Mouse (Mus musculus): ENCODE results near the gene Scimp. TPM values are rescaled to one million over a fixed set of nuclear protein-coding genes. Genes with fewer than 3 reads are reported as not detected.

Scimp gene
- polyA plus RNA-seq, 1 experiment: not detected

DNA sequence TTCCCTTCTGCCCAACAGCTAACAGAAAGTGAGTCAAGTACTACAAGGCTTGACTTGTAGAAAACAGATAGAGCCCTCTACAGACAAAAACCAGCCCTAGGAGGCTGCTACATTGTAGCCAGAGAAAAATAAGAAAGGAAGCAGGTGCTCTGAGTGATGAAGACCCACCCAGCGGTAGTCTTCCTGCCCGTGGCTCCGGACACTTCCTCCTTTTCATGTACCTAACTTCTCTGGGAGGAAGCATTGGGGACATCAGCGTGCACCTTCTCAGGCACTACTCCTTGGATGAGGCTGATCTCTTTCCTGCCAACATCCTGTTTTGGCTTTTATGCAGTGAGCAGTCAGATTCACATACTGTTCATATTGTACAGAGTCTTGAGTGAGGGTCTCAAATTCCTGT lies 5.7 kb downstream of the Scimp start:
- H3K79me3 ChIP-seq (ENCODE audit: low read depth): no peaks in the 10 kb centered on the region
- TF ChIP-seq MYOG (IDR thresholded peaks at IDR 0.05; ENCODE audit: control insufficient read depth, extremely low read depth, insufficient read length) (no peak), MYOD1 (IDR thresholded peaks at IDR 0.05; ENCODE audit: control insufficient read depth, insufficient read length, low read depth) (no peak), USF1 (IDR thresholded peaks at IDR 0.05; ENCODE audit: low read depth) (no peak), CTCF (IDR thresholded peaks at IDR 0.05; ENCODE audit: control insufficient read depth, insufficient read depth, insufficient read length) (no peak), CEBPB (IDR thresholded peaks at IDR 0.05; ENCODE audit: low read depth) (no peak), MAX (IDR thresholded peaks at IDR 0.05) (no peak), FOSL1 (IDR thresholded peaks at IDR 0.05; ENCODE audit: insufficient read depth, low read length, poor library complexity, severe bottlenecking) (no peak)
- no peaks in the 10 kb centered on the region for H3K79me2 ChIP-seq (ENCODE audit: control insufficient read depth, insufficient read depth)
- H3K27me3 ChIP-seq (ENCODE audit: control insufficient read depth, insufficient read depth, insufficient read length): no peaks in the 10 kb centered on the region
- H3K4me3 ChIP-seq (ENCODE audit: insufficient read depth, poor library complexity, severe bottlenecking): no peak overlapping the region
- no peak overlapping the region for H3ac ChIP-seq (ENCODE audit: control insufficient read depth, insufficient read length, low read depth)
- H3K36me3 ChIP-seq (ENCODE audit: control insufficient read depth, insufficient read depth): no peaks in the 10 kb centered on the region

DNA sequence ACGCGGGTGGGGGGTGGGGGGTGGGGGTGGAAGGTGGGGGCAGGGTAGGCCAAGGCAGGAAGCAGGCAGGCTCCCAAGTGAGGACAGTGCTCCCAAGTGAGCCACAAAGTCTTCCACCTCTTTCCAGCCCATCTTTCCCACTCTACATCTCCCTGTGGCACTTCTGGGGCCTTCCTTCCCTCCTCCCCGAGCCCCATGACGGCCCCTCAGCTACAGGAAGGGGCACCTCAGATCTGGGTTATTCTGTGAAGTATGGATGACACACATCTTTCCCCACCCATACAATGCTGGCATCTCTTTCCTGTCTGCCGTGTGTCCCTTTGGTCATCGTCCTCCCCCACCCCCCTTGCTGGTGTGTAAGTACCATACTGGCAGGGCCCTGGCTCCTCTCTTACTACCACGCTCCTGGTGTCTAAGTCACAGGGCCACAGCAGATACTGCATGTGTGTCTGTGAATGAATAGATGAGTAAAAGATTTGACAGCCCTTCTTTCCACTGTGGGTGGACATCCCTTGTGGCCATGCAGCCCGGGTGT lies 6.7 kb downstream of the Scimp start:
- Histone ChIP-seq H3K79me2 (ENCODE audit: control insufficient read depth, insufficient read depth) (no peaks in the 10 kb centered on the region), H3ac (ENCODE audit: control insufficient read depth, insufficient read length, low read depth) (no peak overlapping the region), H3K4me3 (ENCODE audit: insufficient read depth, poor library complexity, severe bottlenecking) (no peak overlapping the region), H3K36me3 (ENCODE audit: control insufficient read depth, insufficient read depth) (no peaks in the 10 kb centered on the region), H3K27me3 (ENCODE audit: control insufficient read depth, insufficient read depth, insufficient read length) (no peaks in the 10 kb centered on the region), H3K79me3 (ENCODE audit: low read depth) (no peaks in the 10 kb centered on the region)
- TF ChIP-seq FOSL1 (IDR thresholded peaks at IDR 0.05; ENCODE audit: insufficient read depth, low read length, poor library complexity, severe bottlenecking) (no peak), USF1 (IDR thresholded peaks at IDR 0.05; ENCODE audit: low read depth) (no peak), CEBPB (IDR thresholded peaks at IDR 0.05; ENCODE audit: low read depth) (no peak), MAX (IDR thresholded peaks at IDR 0.05) (no peak), CTCF (IDR thresholded peaks at IDR 0.05; ENCODE audit: control insufficient read depth, insufficient read depth, insufficient read length) (no peak), MYOD1 (IDR thresholded peaks at IDR 0.05; ENCODE audit: control insufficient read depth, insufficient read length, low read depth) (no peak), MYOG (IDR thresholded peaks at IDR 0.05; ENCODE audit: control insufficient read depth, extremely low read depth, insufficient read length) (no peak)

DNA sequence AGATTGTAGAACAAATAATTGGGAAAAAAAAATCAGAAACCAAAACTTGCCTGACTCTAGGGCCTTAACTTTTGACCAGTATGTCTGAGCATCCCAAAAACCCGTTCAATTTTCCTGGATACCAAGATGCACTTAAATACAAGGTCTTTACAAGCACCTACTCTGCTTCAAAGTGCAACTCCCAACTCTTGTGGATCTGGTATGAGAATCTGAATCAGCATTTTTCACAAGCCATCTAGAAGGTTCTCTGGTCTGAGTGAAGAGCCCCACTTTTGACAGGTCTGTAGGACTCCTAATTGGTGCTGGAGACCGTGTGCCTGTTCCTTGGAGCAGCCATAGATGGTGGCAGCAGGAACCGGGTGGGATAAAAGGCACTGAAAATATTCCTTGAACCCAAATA lies 8.0 kb downstream of the Scimp start:
- H3K79me3 ChIP-seq (ENCODE audit: low read depth): no peaks in the 10 kb centered on the region
- no peaks in the 10 kb centered on the region for H3K27me3 ChIP-seq (ENCODE audit: control insufficient read depth, insufficient read depth, insufficient read length)
- H3K36me3 ChIP-seq (ENCODE audit: control insufficient read depth, insufficient read depth): no peaks in the 10 kb centered on the region
- no peak overlapping the region for H3ac ChIP-seq (ENCODE audit: control insufficient read depth, insufficient read length, low read depth)
- H3K4me3 ChIP-seq (ENCODE audit: insufficient read depth, poor library complexity, severe bottlenecking): no peak overlapping the region
- H3K79me2 ChIP-seq (ENCODE audit: control insufficient read depth, insufficient read depth): no peaks in the 10 kb centered on the region
- no peak for TF ChIP-seq CTCF (IDR thresholded peaks at IDR 0.05; ENCODE audit: control insufficient read depth, insufficient read depth, insufficient read length)
- no peak for TF ChIP-seq FOSL1 (IDR thresholded peaks at IDR 0.05; ENCODE audit: insufficient read depth, low read length, poor library complexity, severe bottlenecking)
- TF ChIP-seq CEBPB (IDR thresholded peaks at IDR 0.05; ENCODE audit: low read depth): no peak
- TF ChIP-seq MYOD1 (IDR thresholded peaks at IDR 0.05; ENCODE audit: control insufficient read depth, insufficient read length, low read depth): no peak
- TF ChIP-seq USF1 (IDR thresholded peaks at IDR 0.05; ENCODE audit: low read depth): no peak
- TF ChIP-seq MYOG (IDR thresholded peaks at IDR 0.05; ENCODE audit: control insufficient read depth, extremely low read depth, insufficient read length): no peak
- TF ChIP-seq MAX (IDR thresholded peaks at IDR 0.05): no peak

DNA sequence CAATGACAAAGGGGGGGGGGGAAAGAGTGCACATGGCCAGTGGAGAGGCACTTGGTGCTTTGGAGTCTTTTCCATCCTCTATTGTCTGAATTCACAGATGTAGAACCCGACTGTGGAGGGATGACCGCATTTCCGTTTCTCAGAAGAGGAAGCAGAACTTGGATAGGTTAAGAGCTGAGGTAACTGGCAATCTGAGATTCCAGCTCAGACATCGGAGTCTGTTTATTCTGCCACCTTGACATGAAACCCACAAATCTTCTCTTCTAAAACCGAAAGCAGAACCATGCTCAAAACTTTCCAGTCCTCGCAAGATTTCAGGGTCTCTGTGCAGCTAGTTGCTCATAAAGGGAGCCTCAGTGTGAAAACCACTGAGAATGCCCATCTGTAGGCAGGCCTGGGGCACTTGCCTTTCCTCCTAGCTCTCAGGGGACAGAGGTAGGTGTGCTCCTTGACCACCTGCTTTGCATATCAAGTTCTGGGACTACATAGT lies 8.6 kb downstream of the Scimp start:
- no peaks in the 10 kb centered on the region for H3K27me3 ChIP-seq (ENCODE audit: control insufficient read depth, insufficient read depth, insufficient read length)
- no peak for TF ChIP-seq USF1 (IDR thresholded peaks at IDR 0.05; ENCODE audit: low read depth)
- no peak for TF ChIP-seq MYOG (IDR thresholded peaks at IDR 0.05; ENCODE audit: control insufficient read depth, extremely low read depth, insufficient read length)
- TF ChIP-seq MAX (IDR thresholded peaks at IDR 0.05): no peak
- no peak for TF ChIP-seq MYOD1 (IDR thresholded peaks at IDR 0.05; ENCODE audit: control insufficient read depth, insufficient read length, low read depth)
- no peak for TF ChIP-seq FOSL1 (IDR thresholded peaks at IDR 0.05; ENCODE audit: insufficient read depth, low read length, poor library complexity, severe bottlenecking)
- no peak for TF ChIP-seq CEBPB (IDR thresholded peaks at IDR 0.05; ENCODE audit: low read depth)
- TF ChIP-seq CTCF (IDR thresholded peaks at IDR 0.05; ENCODE audit: control insufficient read depth, insufficient read depth, insufficient read length): no peak
- no peak overlapping the region for H3ac ChIP-seq (ENCODE audit: control insufficient read depth, insufficient read length, low read depth)
- no peaks in the 10 kb centered on the region for H3K79me3 ChIP-seq (ENCODE audit: low read depth)
- H3K4me3 ChIP-seq (ENCODE audit: insufficient read depth, poor library complexity, severe bottlenecking): no peak overlapping the region
- no peaks in the 10 kb centered on the region for H3K79me2 ChIP-seq (ENCODE audit: control insufficient read depth, insufficient read depth)
- H3K36me3 ChIP-seq (ENCODE audit: control insufficient read depth, insufficient read depth): no peaks in the 10 kb centered on the region

DNA sequence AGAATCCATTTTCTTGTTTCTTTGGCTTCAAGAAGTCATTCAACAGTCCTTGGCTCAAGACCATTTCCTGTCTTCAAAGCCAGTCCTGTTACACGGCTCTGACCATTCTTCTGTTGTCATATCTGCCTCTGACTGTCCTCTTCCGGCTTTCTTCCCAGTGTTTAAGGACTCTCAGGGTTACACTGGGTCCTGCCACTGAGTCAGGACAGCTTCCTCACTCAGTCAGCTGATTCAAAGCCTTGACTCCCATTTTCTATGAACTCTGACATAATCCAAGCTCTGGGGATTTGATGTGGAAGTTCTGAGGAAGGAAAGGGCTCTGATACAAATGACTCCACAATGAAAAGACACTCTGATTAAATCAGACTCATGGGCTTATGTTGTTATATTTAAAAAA lies 9.5 kb downstream of the Scimp start:
- Histone ChIP-seq H3K36me3 (ENCODE audit: control insufficient read depth, insufficient read depth) (no peaks in the 10 kb centered on the region), H3K79me3 (ENCODE audit: low read depth) (no peaks in the 10 kb centered on the region), H3K4me3 (ENCODE audit: insufficient read depth, poor library complexity, severe bottlenecking) (no peak overlapping the region), H3ac (ENCODE audit: control insufficient read depth, insufficient read length, low read depth) (no peak overlapping the region), H3K79me2 (ENCODE audit: control insufficient read depth, insufficient read depth) (no peaks in the 10 kb centered on the region), H3K27me3 (ENCODE audit: control insufficient read depth, insufficient read depth, insufficient read length) (no peaks in the 10 kb centered on the region)
- TF ChIP-seq USF1 (IDR thresholded peaks at IDR 0.05; ENCODE audit: low read depth) (no peak), MAX (IDR thresholded peaks at IDR 0.05) (no peak)

DNA sequence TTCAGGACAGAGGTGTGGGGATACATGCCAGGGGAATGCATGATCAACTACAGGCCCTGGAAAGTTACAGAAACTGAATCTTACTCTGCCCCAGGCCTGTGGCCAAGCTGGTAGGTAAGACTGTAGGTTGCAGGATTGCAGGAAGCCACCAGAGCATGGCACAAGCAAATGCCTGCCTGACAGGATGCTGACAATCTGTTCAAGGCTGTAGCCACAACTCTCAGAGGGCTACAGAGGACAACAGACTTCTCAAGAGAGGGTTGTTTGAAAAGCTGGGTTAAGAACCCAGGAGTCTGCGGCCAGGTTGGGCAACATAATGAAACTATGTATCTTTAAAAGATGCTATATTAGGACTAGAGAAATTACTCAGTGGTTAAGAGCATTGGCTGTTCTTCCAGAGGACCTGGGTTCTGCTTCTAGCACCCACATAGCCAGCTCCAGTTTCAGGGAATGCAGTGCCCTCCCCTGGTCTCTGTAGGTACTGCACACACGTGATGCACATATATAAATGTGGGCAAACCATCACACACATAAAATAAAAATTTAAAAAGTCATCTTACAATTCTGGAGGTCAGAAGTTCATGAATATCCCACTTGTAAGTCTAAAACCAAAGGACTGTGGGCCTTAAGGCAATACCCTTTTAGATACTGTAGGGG lies 10.1 kb downstream of the Scimp start:
- no peaks in the 10 kb centered on the region for H3K36me3 ChIP-seq (ENCODE audit: control insufficient read depth, insufficient read depth)
- no peaks in the 10 kb centered on the region for H3K79me3 ChIP-seq (ENCODE audit: low read depth)
- no peak for TF ChIP-seq CEBPB (IDR thresholded peaks at IDR 0.05; ENCODE audit: low read depth)
- TF ChIP-seq MAX (IDR thresholded peaks at IDR 0.05): no peak
- no peak for TF ChIP-seq MYOD1 (IDR thresholded peaks at IDR 0.05; ENCODE audit: control insufficient read depth, insufficient read length, low read depth)
- no peak for TF ChIP-seq USF1 (IDR thresholded peaks at IDR 0.05; ENCODE audit: low read depth)
- TF ChIP-seq CTCF (IDR thresholded peaks at IDR 0.05; ENCODE audit: control insufficient read depth, insufficient read depth, insufficient read length): no peak
- H3K27me3 ChIP-seq (ENCODE audit: control insufficient read depth, insufficient read depth, insufficient read length): no peaks in the 10 kb centered on the region
- H3ac ChIP-seq (ENCODE audit: control insufficient read depth, insufficient read length, low read depth): no peak overlapping the region
- no peaks in the 10 kb centered on the region for H3K79me2 ChIP-seq (ENCODE audit: control insufficient read depth, insufficient read depth)
- no peak overlapping the region for H3K4me3 ChIP-seq (ENCODE audit: insufficient read depth, poor library complexity, severe bottlenecking)

Measured in C2C12 (cell line).